8 mouse cellular contexts compared by ENCODE assay signal in genomic region chr3:96180727-96181477, GRCm38 (mm10). TPM values are rescaled to one million over a fixed set of nuclear protein-coding genes. Genes with fewer than 3 reads are reported as not detected.
DNase-seq lines count a peak whose midpoint lies in the region; ATAC-seq lines count a peak whose summit lies in the region.

TSS of gene Sv2a (plus strand) at chr3:96181151.

- no peaks in the 10 kb centered on the region for H3K27me3 ChIP-seq in forebrain, embryonic 15.5 days
- no peaks in the 10 kb centered on the region for H3K27me3 ChIP-seq in intestine, embryonic 15.5 days (replicated peaks)
- H3K27me3 ChIP-seq in limb, embryonic 15.5 days = no peaks in the 10 kb centered on the region
- H3K27me3 ChIP-seq in neural tube, embryonic 11.5 days (ENCODE audit: control insufficient read depth, insufficient read depth, low read length) = no peaks in the 10 kb centered on the region

- under 1% methylated on average over 11 of the region's 23 CpGs for WGBS in forebrain, embryonic 15.5 days
- WGBS in intestine, embryonic 15.5 days = under 1% methylated on average over 15 of the region's 23 CpGs
- 0% methylated on average over 19 of the region's 23 CpGs for WGBS in limb, embryonic 15.5 days
- 0% methylated on average over 5 of the region's 23 CpGs for WGBS in neural tube, embryonic 11.5 days

- peaks cover 25% of the 10 kb centered on the region for H3K4me1 ChIP-seq in forebrain, embryonic 15.5 days
- H3K4me1 ChIP-seq in intestine, embryonic 15.5 days (replicated peaks) = peaks cover 21% of the 10 kb centered on the region
- peaks cover 25% of the 10 kb centered on the region for H3K4me1 ChIP-seq in limb, embryonic 15.5 days
- H3K4me1 ChIP-seq in neural tube, embryonic 11.5 days (ENCODE audit: control insufficient read depth, insufficient read depth, low read length) = 0 out of 2 replicates have a peak, but pooled peaks cover 3% of the 10 kb centered on the region

- peaks cover 28% of the 10 kb centered on the region for H3K36me3 ChIP-seq in forebrain, embryonic 15.5 days
- peaks cover 13% of the 10 kb centered on the region for H3K36me3 ChIP-seq in intestine, embryonic 15.5 days
- H3K36me3 ChIP-seq in limb, embryonic 15.5 days = peaks cover 30% of the 10 kb centered on the region
- peaks cover 2% of the 10 kb centered on the region for H3K36me3 ChIP-seq in neural tube, embryonic 11.5 days (ENCODE audit: control insufficient read depth, insufficient read depth, low read length)

- no peaks in the 10 kb centered on the region for H3K9me3 ChIP-seq in forebrain, embryonic 15.5 days
- H3K9me3 ChIP-seq in intestine, embryonic 15.5 days = no peaks in the 10 kb centered on the region
- H3K9me3 ChIP-seq in limb, embryonic 15.5 days = no peaks in the 10 kb centered on the region
- H3K9me3 ChIP-seq in neural tube, embryonic 11.5 days (ENCODE audit: control insufficient read depth, low read length) = no peaks in the 10 kb centered on the region

- DNase-seq in layer of hippocampus, adult 11-12 months (ENCODE audit: low spot score) = peak; percentile 70
- DNase-seq in layer of hippocampus, adult 9-10 months (ENCODE audit: low spot score) = no peak
- peak; percentile 53 for DNase-seq in neural tube, embryonic 11.5 days (ENCODE audit: low spot score)
- DNase-seq in thymus, postnatal 10 days (ENCODE audit: low spot score in 2 of 2) = peak; percentile 36 to 45

- peak within 1 kb of the TSS; percentile 70 for H3K27ac ChIP-seq in forebrain, embryonic 15.5 days (replicated peaks)
- no peak within 1 kb of the TSS for H3K27ac ChIP-seq in intestine, embryonic 15.5 days
- no peak within 1 kb of the TSS for H3K27ac ChIP-seq in limb, embryonic 15.5 days
- H3K27ac ChIP-seq in neural tube, embryonic 11.5 days (ENCODE audit: low read depth, low read length) = no peak within 1 kb of the TSS

- peak within 1 kb of the TSS; percentile 73 for H3K9ac ChIP-seq in forebrain, embryonic 15.5 days (replicated peaks)
- H3K9ac ChIP-seq in intestine, embryonic 15.5 days = peak within 1 kb of the TSS; percentile 62
- H3K9ac ChIP-seq in limb, embryonic 15.5 days = peak within 1 kb of the TSS; percentile 31; the same call in 1 of the 2 replicates
- peak within 1 kb of the TSS; percentile 64 for H3K9ac ChIP-seq in neural tube, embryonic 11.5 days (ENCODE audit: low read length)

- H3K4me2 ChIP-seq in forebrain, embryonic 15.5 days (replicated peaks) = peak within 1 kb of the TSS; percentile 67
- peak within 1 kb of the TSS; percentile 82 for H3K4me2 ChIP-seq in intestine, embryonic 15.5 days (replicated peaks)
- H3K4me2 ChIP-seq in limb, embryonic 15.5 days = peak within 1 kb of the TSS; percentile 84
- peak within 1 kb of the TSS; percentile 73 for H3K4me2 ChIP-seq in neural tube, embryonic 11.5 days (ENCODE audit: low read depth)

- peak within 1 kb of the TSS; percentile 60 for H3K4me3 ChIP-seq in forebrain, embryonic 15.5 days
- H3K4me3 ChIP-seq in intestine, embryonic 15.5 days (replicated peaks) = peak within 1 kb of the TSS; percentile 48
- H3K4me3 ChIP-seq in limb, embryonic 15.5 days = peak within 1 kb of the TSS; percentile 50
- peak within 1 kb of the TSS; percentile 43 for H3K4me3 ChIP-seq in neural tube, embryonic 11.5 days (ENCODE audit: low read depth, low read length)

- peak; percentile 31; the same call in 1 of the 2 replicates for ATAC-seq in cerebellum, adult (ENCODE audit: insufficient number of reproducible peaks, low FRiP score, low TSS enrichment)
- peak; percentile 62 for ATAC-seq in forebrain, embryonic 15.5 days (replicated peaks)
- peak; percentile 61; the same call in 1 of the 2 replicates for ATAC-seq in intestine, embryonic 15.5 days
- ATAC-seq in limb, embryonic 15.5 days (ENCODE audit: insufficient number of reproducible peaks, low FRiP score, low TSS enrichment, low read depth) = no peak
- ATAC-seq in neural tube, embryonic 11.5 days (ENCODE audit: insufficient read depth, low FRiP score, low TSS enrichment) = peak; percentile 60

RNA-seq across cellular contexts. Expression of gene Sv2a, which starts in this region (rescaled TPM):
- 69.1 and 73.3 TPM in 2 replicates for polyA plus RNA-seq in forebrain, embryonic 15.5 days (2015; fragmentation: Nextera tagmentation; extraction: Ambion mirVana)
- 6.0 and 7.4 TPM in 2 replicates for polyA plus RNA-seq in intestine, embryonic 15.5 days (2015; fragmentation: Nextera tagmentation; extraction: Ambion mirVana)
- 2.7 and 3.0 TPM in 2 replicates for polyA plus RNA-seq in limb, embryonic 15.5 days (2015; fragmentation: Nextera tagmentation; extraction: Ambion mirVana)
- 14.1 and 14.5 TPM in 2 replicates for polyA plus RNA-seq in neural tube, embryonic 11.5 days (2014; fragmentation: Nextera tagmentation; extraction: Ambion mirVana)
